Mouse (Mus musculus) G1E (cell line): ENCODE measurements at regions not wholly inside any gene's neighbourhood (a gene's known extent, or its start where the extent isn't known, plus 50 kb on each side); places are given as distances from the start of the nearest gene placed in this dataset.

Source experiments
- CTCF ChIP-seq: IDR thresholded peaks from 2 replicates; pipeline ENCODE4 v1.5.1; 2012; ENCODE audit warnings: low read depth, low read length, inconsistent platforms, mixed read lengths
- GATA1 ChIP-seq: IDR thresholded peaks from 2 replicates; pipeline ENCODE4 v1.6.1; 2012; ENCODE audit warnings: borderline replicate concordance, low read length, inconsistent platforms, mixed read lengths
- GATA2 ChIP-seq: IDR thresholded peaks from 2 replicates; pipeline ENCODE4 v1.6.1; 2012; ENCODE audit warnings: low read depth, low read length, inconsistent platforms, borderline replicate concordance
- POLR2AphosphoS5 ChIP-seq: IDR thresholded peaks from 2 replicates; pipeline ENCODE4 v1.6.1; 2012; ENCODE audit warnings: low read depth, low read length, inconsistent platforms; ENCODE audit not compliant: insufficient replicate concordance
- TAL1 ChIP-seq: conservative IDR thresholded peaks from 2 replicates; pipeline ENCODE4 v1.6.1; 2012; ENCODE audit warnings: low read depth, low read length, inconsistent platforms, mixed read lengths

DNA sequence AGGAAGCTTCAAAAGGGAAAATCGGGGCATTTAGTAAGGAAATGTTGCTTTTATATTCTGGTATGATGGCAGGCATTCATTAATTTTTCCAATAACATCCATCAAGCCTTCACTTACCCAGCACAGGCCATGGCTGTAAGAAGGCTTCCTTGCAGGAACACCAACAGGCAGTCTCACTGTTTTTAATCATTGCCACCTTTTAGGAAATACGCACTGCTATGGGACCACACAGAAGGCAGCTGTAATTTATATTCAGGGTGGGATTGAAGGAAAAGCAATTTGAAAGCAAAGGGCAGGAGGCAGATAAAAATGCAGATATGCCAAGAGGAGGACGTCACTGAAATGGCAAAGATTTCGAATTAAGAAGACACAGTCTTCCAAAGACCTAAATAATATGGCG, 937.8 kb downstream of the Adgrl2 start:
- TF ChIP-seq GATA2 (no peak), CTCF (no peak), TAL1 (no peak), GATA1 (no peak), POLR2AphosphoS5 (no peak)
